Mouse (Mus musculus): ENCODE results near the gene Dnajc4.

Dnajc4 gene

DNA sequence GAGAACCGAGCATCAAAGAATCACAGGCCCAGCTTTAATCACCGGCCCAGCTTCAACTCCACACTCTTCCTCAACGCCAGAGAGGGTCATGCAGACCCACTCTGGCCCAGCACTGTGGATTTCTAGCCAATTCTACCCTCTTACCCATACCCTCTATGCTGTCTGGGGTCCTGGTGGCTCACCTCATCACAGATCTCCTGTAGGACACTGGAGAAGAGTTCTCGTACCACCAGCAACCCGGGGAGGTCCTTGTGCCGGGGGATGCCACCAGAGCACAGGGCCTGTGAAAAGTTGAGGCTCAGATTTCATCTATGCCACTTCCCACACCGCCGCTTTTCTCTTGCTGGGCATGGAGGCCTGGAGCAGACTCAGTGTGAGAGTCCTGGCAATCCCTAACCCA, 2.1 kb upstream of the Dnajc4 start:
- peak; percentile 48 for DNase-seq

DNA sequence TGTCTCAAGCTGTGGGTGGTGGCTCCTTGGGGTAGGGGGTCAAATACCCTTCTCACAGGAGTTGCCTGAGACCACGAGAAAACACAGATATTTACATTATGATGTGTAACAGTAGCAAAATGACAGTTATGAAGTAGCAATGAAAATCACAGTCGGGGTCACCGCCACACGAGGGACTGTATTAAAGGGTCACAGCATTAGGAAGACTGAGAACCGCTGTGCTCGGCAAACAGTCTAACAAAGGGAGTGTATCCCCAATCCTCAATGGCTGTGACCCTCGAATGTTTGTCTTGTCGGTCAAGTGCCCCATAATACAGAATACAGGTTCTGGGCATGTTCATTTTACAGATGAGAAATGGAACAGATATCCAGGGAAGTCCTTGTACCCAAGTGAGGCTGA, 1.6 kb upstream of the Dnajc4 start:
- DNase-seq: peak; percentile 46

DNA sequence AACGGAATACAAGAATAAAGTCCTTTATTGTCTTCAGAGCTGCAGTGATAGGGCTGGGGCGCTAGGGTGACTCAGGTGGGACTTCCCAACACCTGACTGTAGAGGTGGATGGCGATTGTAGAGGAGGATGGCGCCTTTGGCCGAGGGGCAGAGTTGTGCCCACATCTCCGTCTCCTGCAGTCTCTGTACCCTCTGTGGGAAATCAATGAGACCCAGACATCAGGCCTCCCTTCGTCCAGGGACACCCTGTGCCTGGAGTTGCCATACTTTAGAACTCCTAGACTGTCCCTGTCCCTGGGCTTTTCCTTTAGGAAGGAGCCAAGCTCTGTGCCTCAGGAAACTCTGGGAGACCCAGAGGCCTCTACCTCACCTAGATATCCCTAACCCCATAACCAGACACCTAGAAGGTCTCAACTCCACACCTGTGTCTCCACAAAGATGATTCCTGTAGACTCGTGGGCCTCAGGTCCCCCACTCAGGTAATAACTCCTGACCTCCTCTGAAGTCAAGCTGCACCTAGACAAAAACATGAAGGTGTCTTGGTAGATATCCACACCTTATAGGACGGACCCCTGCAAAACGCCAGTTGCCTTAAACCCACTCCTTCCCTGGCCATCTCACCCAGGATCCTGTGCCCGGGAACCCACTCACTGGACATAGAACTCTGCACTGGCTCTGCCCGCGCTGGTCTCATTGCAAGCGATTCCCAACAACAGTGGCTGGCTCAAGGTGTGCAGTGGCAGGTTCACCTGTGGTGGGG, 819 bp upstream of the Dnajc4 start:
- DNase-seq: peak; percentile 52

GRCm38 (mm10) chr19:6991166-6991565, 1.2 kb downstream of the Dnajc4 start:
- DNase-seq: peak; percentile 51

GRCm38 (mm10) chr19:6990712-6991111, 1.7 kb downstream of the Dnajc4 start:
- no peak for DNase-seq

DNA sequence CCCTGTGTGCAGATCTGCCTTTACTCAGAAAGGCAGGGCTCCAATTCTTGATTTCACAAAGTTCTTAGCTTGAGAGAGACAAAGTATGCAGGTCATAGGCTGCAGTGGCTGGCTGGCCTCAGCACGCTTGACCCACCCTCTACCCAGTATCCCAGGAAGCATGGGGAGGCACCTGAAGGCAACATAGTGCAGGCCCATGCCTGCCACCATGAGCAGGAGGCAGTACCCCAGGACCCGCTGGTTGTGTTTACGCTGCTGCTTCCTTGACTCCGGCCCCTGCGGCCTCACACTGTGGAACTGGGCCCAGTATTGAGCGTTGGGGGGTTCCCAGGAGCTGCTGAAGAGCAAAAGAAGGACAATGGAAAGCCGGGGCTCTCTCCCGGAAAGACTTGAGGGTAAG, 3.1 kb downstream of the Dnajc4 start:
- DNase-seq: no peak

DNA sequence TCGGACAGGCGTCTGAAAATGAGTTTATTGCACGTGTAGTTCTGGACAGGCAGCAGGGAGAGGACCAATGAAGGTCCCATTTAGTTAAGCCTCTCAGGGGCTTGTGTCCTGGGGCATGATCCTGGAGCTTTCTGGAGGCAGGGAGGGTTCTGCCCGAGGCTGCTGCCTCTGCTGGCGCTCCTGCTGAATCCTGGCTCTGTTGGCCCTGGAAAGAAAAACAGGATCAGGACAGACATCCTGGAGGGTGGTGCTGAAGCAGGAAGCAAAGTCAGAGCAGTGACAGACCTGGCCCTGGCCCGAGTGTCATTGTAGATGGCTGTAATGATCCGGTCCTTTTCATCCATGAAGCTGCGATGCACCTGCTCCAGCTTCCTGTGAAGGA, 4.5 kb downstream of the Dnajc4 start:
- DNase-seq: no peak

GRCm38 (mm10) chr19:6987061-6987903, 5.1 kb downstream of the Dnajc4 start, which contains the start of gene Vegfb:
Gene Vegfb (minus strand): TSS chr19:6987651.
- peak; percentile 82 for DNase-seq

- peak; percentile 65 for DNase-seq
These were observed 6.2 kb downstream of the Dnajc4 start for GRCm38 (mm10) chr19:6985951-6986708.

GRCm38 (mm10) chr19:6985300-6985699, 7.1 kb downstream of the Dnajc4 start:
- peak; percentile 65 for DNase-seq

DNA sequence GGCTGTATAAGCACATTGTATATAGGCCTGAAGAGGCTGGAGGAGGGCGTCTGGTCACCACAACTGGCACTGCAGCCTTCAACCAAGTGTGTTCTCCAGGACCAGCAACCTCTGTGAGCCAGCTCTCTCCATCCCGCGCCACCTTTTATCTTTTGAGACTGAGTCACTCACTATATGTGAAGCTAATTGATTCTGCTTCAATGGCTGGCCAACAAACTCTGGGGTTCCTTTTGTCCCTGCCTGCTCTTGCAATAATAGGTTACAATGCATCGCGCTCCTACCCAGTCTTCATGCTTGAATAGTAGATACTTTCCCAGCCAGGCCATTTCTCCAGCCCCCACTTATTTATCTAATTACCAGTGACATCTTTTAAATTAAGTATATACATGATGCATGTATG, 8.8 kb downstream of the Dnajc4 start:
- no peak for DNase-seq

DNA sequence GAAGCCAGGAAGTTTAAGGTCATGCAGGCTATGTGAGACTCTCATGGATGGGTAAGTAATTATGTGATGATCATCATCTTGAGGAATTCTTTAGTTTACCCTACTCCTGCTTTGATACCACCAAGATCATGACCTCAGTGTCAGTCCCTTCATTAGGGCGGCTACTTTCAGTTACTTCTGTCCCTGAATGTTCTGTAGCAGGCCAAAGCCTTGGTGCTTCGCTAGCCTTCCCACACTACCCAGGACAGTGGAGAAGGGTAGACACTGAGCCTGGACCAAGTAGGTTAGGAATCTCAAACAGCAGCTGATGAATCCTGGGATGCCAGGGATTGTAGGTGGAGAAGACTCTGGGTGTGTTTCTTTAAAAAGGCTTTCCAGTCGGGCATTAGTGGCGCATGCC, 10.9 kb downstream of the Dnajc4 start:
- no peak for DNase-seq

GRCm38 (mm10) chr19:6980381-6981093, 11.8 kb downstream of the Dnajc4 start, which contains the start of gene Fkbp2:
Gene Fkbp2 (minus strand): TSS chr19:6980501.
- peak; percentile 99 for DNase-seq

DNA sequence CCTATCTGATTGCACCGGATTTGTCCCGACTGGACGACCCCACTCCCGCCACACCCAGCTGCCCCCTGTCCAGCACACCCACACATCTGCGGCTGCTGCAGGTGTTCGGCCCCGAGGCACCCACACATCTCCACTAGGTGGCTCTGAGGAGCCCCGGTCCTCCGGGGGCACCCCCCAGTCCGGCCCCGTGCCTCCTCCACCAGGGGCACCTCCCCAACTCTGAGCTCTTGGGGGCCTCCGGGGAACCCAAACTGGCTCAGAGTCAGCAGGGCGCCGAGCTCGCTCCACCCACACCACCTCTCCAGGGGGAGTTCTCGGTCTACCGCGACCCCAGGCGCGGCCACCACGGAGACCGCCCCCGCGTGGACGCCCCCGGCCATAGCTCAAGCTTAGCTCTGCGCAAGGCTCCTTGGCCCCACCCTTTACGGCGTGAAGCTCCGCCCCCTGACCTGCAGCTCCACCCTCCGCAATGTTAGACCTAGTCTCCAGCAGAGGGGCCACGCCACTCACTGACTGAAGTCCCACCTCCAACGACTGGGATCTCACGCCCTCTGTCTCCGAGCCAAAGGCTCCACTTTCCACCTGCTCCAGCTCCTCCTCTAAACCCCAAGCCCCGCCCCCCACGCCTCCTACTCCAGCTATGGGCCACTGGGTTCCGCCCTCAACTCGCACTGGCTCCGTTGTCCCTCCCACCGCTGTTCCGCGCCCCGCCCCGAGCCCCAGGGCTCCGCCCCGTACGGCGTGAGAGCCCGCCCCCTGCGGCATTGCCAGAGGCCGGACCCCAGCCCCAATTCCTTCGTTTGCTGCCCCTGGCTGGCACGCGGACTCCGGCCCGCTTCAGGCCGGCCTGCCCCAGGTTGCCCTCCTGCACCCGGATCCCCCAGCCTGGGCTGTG, 12.6 kb downstream of the Dnajc4 start:
- DNase-seq: peak; percentile 99

DNA sequence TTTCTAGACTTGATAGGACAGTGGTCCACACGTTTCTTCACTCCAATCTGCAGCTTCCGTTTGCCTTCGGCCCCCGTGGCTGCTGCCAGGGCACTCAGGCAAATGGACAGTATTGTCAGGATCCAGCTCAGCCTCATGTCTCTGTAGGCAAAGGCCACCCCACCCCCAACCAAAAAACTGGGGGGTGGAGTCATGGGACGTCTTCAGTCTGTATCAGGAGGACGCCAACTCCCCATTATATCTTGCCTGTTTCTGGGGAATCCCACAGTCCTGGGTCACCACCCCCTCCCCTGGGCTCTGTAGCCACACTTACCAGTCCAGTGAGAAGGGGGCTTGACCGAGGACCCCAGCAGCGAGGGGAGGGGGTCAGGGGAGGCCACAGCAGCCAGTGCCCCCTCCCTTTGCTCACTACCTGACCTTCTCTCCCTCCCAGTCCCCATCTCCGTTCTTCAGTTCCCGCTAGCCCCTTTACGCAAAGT, 13.3 kb downstream of the Dnajc4 start:
- no peak for DNase-seq

DNA sequence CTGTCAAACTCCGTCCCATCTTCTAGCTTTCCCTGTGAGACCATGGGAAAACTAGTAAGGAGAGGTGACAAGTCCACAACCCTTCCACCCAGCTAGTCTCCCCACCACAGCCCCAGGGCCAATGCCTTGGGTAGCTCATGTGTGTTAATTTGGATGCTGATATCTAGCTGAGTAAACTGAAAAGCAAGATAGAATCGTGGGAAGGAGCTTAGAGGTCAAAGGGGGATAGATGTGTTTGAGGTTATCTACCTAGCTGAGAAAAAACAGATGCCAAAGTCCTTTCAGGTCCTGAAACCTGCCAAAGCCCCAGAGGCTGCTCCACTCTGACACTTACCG, 13.8 kb downstream of the Dnajc4 start:
- no peak for DNase-seq

- peak; percentile 72 for DNase-seq
These were observed 14.4 kb downstream of the Dnajc4 start for GRCm38 (mm10) chr19:6977759-6978638.

- peak; percentile 77 for DNase-seq
These were observed 16.5 kb downstream of the Dnajc4 start, which contains the start of gene Plcb3 for GRCm38 (mm10) chr19:6975537-6976521. Gene Plcb3 (minus strand): TSS chr19:6976470.

All from cerebellum, adult 9-11 months (tissue).